Comparison of ENCODE assay signal across 27 mouse cellular contexts in genomic region chr5:146432476-146432875, GRCm38 (mm10). TPM values are rescaled to one million over a fixed set of nuclear protein-coding genes. Genes with fewer than 3 reads are reported as not detected.
A peak's percentile ranks its signal among the peaks of the same experiment; 100 is the strongest.
DNase-seq lines count a peak whose midpoint lies in the region; ATAC-seq and TF ChIP-seq lines count a peak whose summit lies in the region.
"Had no signal": no experiment of that assay in that cellular context is flagged by ENCODE, and none has a peak within 500 bp of the region (broad histone marks: within the 10 kb centered on the region; RNA-seq: fewer than 3 reads in every experiment).

No protein-coding gene starts in this region.

- H3K4me3 ChIP-seq in layer of hippocampus, adult 2 months = no peak overlapping the region
- no peak overlapping the region for H3K4me3 ChIP-seq in midbrain, embryonic 11.5 days (ENCODE audit: low read depth, low read length)
- H3K4me3 ChIP-seq in midbrain, postnatal 0 days (ENCODE audit: low read depth, low read length) = no peak overlapping the region

- no peak overlapping the region for H3K9ac ChIP-seq in midbrain, embryonic 11.5 days (ENCODE audit: low read length)
- H3K9ac ChIP-seq in midbrain, postnatal 0 days (replicated peaks; ENCODE audit: low read length, poor library complexity, severe bottlenecking) = no peak overlapping the region

- no peak for ATAC-seq in midbrain, embryonic 11.5 days (ENCODE audit: low FRiP score)
- no peak for ATAC-seq in midbrain, postnatal 0 days (ENCODE audit: low FRiP score)
- ATAC-seq: activated CD4-positive, CD25-positive, alpha-beta regulatory T cell, adult 4 months; CD4-positive, CD25-positive, alpha-beta regulatory T cell, adult 4 months had no signal

- peak; percentile 61 for DNase-seq in heart, adult 11 months
- no peak for DNase-seq in heart, adult 9 months (ENCODE audit: low spot score in 2 of 2)
- DNase-seq in layer of hippocampus, adult 2 months (ENCODE audit: low spot score in 2 of 2) = peak in 1 of 2 experiments; percentile 6
- DNase-seq in layer of hippocampus, adult 11-12 months (ENCODE audit: low spot score) = no peak
- peak; percentile 56 for DNase-seq in midbrain, embryonic 11.5 days (ENCODE audit: low spot score, missing footprints)
- DNase-seq in midbrain, postnatal 0 days (ENCODE audit: low spot score) = no peak
- DNase-seq: adrenal gland, adult 2 months; adrenal gland, adult 8-10 months; adrenal gland, postnatal 10 days; adrenal gland, postnatal 14 days; adrenal gland, postnatal 25 days; adrenal gland, postnatal 36 days; B cell, adult 2 months; cerebellum, adult 11 months; cerebellum, adult 11-12 months; cerebellum, adult 18-20 months had no signal

- H3K4me1 ChIP-seq in midbrain, embryonic 11.5 days (ENCODE audit: control insufficient read depth, insufficient read depth, low read length) = no peaks in the 10 kb centered on the region
- H3K4me1 ChIP-seq in midbrain, postnatal 0 days (ENCODE audit: insufficient read depth, low read length) = no peaks in the 10 kb centered on the region

- 92% methylated on average over 6 of the region's 6 CpGs for WGBS in midbrain, embryonic 11.5 days
- 91% methylated on average over 6 of the region's 6 CpGs for WGBS in midbrain, postnatal 0 days

- H3K27me3 ChIP-seq in midbrain, embryonic 11.5 days (ENCODE audit: control insufficient read depth, insufficient read depth, low read length) = no peaks in the 10 kb centered on the region
- H3K27me3 ChIP-seq in midbrain, postnatal 0 days (ENCODE audit: insufficient read depth, low read length) = no peaks in the 10 kb centered on the region
- H3K27me3 ChIP-seq: Patski had no signal

- H3K27ac ChIP-seq in layer of hippocampus, adult 2 months = peak overlapping the region; percentile 46; the same call in 1 of the 2 replicates
- no peak overlapping the region for H3K27ac ChIP-seq in midbrain, embryonic 11.5 days (ENCODE audit: low read depth, low read length)
- no peak overlapping the region for H3K27ac ChIP-seq in midbrain, postnatal 0 days (ENCODE audit: low read depth, low read length)

- no peaks in the 10 kb centered on the region for H3K9me3 ChIP-seq in midbrain, embryonic 11.5 days (ENCODE audit: control insufficient read depth, low read length)
- no peaks in the 10 kb centered on the region for H3K9me3 ChIP-seq in midbrain, postnatal 0 days (ENCODE audit: low read length)

- H3K36me3 ChIP-seq in midbrain, embryonic 11.5 days (ENCODE audit: control insufficient read depth, insufficient read depth, low read length) = no peaks in the 10 kb centered on the region
- peaks cover 13% of the 10 kb centered on the region for H3K36me3 ChIP-seq in midbrain, postnatal 0 days (ENCODE audit: insufficient read depth, low read length)
- H3K36me3 ChIP-seq: G1E had no signal

- no peak overlapping the region for H3K4me2 ChIP-seq in midbrain, embryonic 11.5 days
- no peak overlapping the region for H3K4me2 ChIP-seq in midbrain, postnatal 0 days (ENCODE audit: low read depth, low read length, poor library complexity, severe bottlenecking)

- TF ChIP-seq CTCF in layer of hippocampus, adult 2 months (conservative IDR thresholded peaks at IDR 0.05) = no peak
- TF ChIP-seq CTCF in midbrain, postnatal 0 days (IDR thresholded peaks at IDR 0.05) = no peak

RNA-seq across cellular contexts. Expression of gene Wasf3, which starts 47.7 kb away (rescaled TPM):
- 100 to 1,000 TPM; 103 to 107 TPM for total RNA-seq in layer of hippocampus, adult 2 months (2021)
- polyA plus RNA-seq in midbrain, embryonic 11.5 days (2014; fragmentation: Nextera tagmentation; extraction: Ambion mirVana) = 6.3 and 6.4 TPM in 2 replicates
- total RNA-seq in midbrain, postnatal 0 days (2014; rRNA removed) = 40.4 and 40.7 TPM in 2 replicates
- polyA plus RNA-seq in midbrain, postnatal 0 days (2015; fragmentation: Nextera tagmentation; extraction: Ambion mirVana) = 18.3 and 19.1 TPM in 2 replicates
- total RNA-seq: CH12.LX, MEL had no signal
- polyA plus RNA-seq: activated CD4-positive, CD25-positive, alpha-beta regulatory T cell, adult 4 months; C2C12; CD4-positive, CD25-positive, alpha-beta regulatory T cell, adult 4 months; G1E had no signal

RNA-seq across cellular contexts. Expression of gene Gm6408, which starts 49.3 kb away (rescaled TPM):
- total RNA-seq in layer of hippocampus, adult 2 months (2021) = not detected
- not detected in 2 replicates for polyA plus RNA-seq in midbrain, embryonic 11.5 days (2014; fragmentation: Nextera tagmentation; extraction: Ambion mirVana)
- total RNA-seq in midbrain, postnatal 0 days (2014; rRNA removed) = not detected in 2 replicates
- polyA plus RNA-seq in midbrain, postnatal 0 days (2015; fragmentation: Nextera tagmentation; extraction: Ambion mirVana) = not detected in 2 replicates
- total RNA-seq: adrenal gland, adult 18-20 months; adrenal gland, adult 2 months; adrenal gland, adult 8-10 months; adrenal gland, postnatal 10 days; adrenal gland, postnatal 14 days; adrenal gland, postnatal 25 days; adrenal gland, postnatal 36 days; adrenal gland, postnatal 4 days; CH12.LX; ES-E14; G1E; MEL had no signal
- polyA plus RNA-seq: activated CD4-positive, CD25-positive, alpha-beta regulatory T cell, adult 4 months; adrenal gland, adult 2 months; C2C12; CD4-positive, CD25-positive, alpha-beta regulatory T cell, adult 4 months; G1E; Patski had no signal

RNA-seq across cellular contexts. Expression of gene Gm6370, which starts 58.7 kb away (rescaled TPM):
- total RNA-seq in layer of hippocampus, adult 2 months (2021) = not detected
- polyA plus RNA-seq in midbrain, embryonic 11.5 days (2014; fragmentation: Nextera tagmentation; extraction: Ambion mirVana) = not detected in 2 replicates
- total RNA-seq in midbrain, postnatal 0 days (2014; rRNA removed) = not detected in 2 replicates
- not detected in 2 replicates for polyA plus RNA-seq in midbrain, postnatal 0 days (2015; fragmentation: Nextera tagmentation; extraction: Ambion mirVana)
- total RNA-seq: adrenal gland, adult 18-20 months; adrenal gland, adult 2 months; adrenal gland, adult 8-10 months; adrenal gland, postnatal 14 days; adrenal gland, postnatal 25 days; adrenal gland, postnatal 36 days; adrenal gland, postnatal 4 days; CH12.LX; ES-E14; G1E; MEL had no signal
- polyA plus RNA-seq: activated CD4-positive, CD25-positive, alpha-beta regulatory T cell, adult 4 months; adrenal gland, adult 2 months; brain, embryonic 14.5 days; C2C12; CD4-positive, CD25-positive, alpha-beta regulatory T cell, adult 4 months; G1E; Patski had no signal

Comparison
In these comparisons a context has a peak if more than half of its experiments do, and no peak if none do; other contexts are left out.
1. DNase-seq: peak in heart, adult 11 months (single experiment) and midbrain, embryonic 11.5 days (single experiment); none in heart, adult 9 months (0 of 2), layer of hippocampus, adult 11-12 months (single experiment) and midbrain, postnatal 0 days (single experiment).